Mouse (Mus musculus) forelimb bud, embryonic 11.5 days (tissue): ENCODE measurements around the gene Setd6.
A peak's percentile ranks its signal among the peaks of the same experiment; 100 is the strongest.

Source experiments
- DNase-seq: peaks from one replicate; pipeline ENCODE4 v3.0.0-alpha.2; 2012; ENCODE audit warnings: low read depth, low spot score

Gene Setd6

DNA sequence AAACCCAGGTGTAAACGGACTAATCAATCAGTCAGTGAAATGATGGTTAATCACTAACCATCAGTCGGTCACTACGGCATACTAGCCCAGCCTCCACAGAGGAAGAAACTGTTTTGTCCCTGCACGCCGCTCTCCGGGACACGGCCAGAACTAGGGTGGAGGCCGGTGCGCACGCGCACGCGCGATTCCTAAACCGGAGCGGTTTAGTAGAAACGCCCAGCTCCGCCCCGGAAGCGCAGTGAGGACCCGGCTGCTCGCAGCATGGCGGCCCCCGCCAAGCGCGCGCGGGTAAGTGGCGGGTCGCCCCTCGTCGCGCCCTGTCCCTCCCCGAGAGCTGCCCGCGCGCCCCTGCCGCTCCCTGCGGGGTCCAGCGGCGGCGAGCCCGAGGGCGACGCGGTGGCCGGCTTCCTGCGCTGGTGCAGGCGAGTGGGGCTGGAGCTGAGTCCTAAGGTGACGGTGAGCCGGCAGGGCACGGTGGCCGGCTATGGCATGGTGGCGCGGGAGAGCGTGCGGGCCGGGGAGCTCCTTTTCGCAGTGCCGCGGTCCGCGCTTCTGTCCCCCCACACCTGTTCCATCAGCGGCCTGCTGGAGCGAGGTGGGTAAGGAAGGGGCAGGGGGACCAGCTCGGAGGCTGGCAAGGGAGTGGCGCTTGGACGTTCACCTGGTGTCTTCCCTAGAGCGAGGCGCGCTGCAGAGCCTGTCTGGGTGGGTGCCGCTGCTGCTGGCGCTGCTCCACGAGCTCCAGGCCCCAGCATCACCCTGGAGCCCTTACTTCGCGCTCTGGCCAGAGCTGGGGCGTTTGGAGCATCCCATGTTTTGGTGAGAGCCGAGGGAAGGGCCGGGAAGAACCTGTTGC, at the start of gene Setd6:
TSS of gene Setd6 (plus strand) at position 206 of the 856 bp plus-strand sequence.
- DNase-seq, result peak; percentile 86

DNA sequence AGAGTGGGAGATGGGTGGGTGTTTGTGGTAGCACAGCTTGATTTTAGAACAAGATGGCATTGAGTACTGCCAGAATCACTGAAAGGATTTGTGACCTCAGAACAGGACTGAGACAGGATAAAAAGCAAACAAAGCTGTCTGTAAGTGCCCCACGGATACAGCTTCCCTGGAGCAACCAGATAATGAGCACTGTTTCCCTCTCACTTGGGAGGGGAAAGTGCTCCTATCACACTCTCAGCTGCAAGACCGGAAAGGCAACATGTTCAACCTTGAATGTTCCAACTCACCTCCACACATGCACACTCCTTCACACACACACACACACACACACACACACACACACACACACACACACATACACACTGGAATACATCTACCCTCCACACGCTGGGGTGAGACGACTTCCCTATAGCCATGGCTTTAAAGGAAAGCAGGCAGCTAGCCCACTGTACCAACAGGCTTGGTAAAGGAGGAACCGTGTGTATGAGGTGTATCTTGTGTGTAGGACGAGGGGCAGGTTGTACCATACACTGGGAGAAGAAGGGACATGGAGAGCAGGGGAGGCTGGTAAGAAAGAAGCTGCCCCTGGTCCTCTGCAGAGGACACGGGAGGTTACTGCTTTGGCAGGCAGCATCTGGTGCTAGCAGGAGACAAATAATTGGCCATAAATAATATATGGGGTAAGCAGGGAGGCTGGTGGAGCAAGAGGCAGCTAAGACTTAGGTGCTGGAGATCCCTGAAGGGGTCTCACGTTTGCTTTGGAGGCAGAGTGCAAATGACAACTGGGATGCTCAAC, 47.3 kb upstream of the Setd6 start:
- no peak for DNase-seq

DNA sequence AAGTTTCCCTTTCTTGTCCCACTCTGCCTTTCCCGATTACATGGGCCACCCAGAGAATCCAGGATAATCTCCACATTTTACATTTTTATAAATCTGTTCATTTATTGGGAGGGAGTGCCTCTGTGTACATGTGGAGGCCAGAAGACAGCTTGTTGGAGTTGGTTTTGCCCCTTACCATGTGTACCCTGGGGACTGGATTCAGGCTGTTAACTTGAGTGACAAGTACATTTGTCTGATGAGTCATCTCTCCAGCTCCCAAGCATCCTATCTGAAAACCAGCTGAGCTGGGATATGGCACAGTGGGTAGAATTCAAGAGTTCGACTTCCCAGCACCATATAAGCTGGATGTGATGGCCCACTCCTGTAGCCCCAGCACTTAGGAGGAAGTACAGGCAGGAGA, 45.7 kb upstream of the Setd6 start:
- no peak for DNase-seq

DNA sequence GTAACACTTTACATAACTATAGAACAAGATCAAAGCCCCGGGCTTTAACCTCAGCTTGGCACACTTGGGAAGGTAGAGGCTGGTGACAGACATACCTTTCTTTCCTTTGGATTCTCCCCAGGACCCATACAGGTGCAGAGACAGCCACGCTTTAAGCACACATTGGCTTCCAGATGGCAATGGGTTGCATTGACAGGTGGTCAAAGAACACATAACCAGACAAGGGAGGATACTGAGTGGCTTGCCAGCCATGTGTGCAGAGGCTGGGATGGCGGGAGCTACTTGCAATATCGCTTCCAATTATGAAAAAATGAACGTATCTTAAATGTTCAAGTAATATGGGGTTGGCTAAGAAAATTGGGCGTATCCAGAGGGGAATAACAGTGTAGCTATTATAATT, 43.8 kb upstream of the Setd6 start:
- DNase-seq, result no peak

DNA sequence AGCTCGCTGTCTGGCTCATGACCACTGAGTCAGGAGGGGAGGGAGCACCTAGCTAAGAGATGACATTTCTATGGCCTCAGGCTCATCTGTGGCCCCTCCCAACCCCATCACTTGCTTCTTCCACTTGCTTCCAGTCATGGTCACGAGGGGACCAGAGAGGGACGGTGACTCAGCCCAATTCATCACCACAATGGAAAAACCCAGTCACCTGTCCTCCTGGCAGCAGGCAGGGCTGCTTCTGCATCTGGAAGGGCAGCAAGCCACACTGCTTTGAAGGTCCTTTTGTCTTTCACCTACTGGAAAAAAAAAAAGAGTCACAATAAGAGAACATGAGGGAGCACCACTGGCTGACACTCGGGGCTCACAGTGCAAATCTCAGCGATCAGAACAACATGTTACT, 42.9 kb upstream of the Setd6 start:
- no peak for DNase-seq

DNA sequence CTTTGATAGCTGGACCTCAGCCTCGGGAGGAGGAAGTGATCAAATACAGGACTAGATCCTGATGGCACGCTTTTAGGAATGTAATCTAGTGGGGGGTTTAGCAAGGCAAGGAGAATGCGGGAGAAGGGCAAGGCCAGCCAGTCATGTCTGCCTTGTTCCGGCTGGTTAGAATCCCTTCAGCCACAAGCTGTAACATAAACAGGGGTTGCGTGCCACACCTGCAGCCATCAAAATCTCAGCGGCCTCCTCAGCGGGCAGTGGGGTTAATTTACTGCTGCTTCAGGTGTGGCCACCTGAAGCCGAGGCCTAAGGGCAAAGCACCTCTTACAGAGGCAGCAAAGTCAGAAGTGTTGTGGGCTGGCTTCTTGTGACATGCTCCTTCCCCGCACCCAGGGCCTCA, 39.0 kb upstream of the Setd6 start, which contains the start of gene Ndrg4:
TSS of gene Ndrg4 (plus strand) at position 350 of the 400 bp plus-strand sequence.
- no peak for DNase-seq

DNA sequence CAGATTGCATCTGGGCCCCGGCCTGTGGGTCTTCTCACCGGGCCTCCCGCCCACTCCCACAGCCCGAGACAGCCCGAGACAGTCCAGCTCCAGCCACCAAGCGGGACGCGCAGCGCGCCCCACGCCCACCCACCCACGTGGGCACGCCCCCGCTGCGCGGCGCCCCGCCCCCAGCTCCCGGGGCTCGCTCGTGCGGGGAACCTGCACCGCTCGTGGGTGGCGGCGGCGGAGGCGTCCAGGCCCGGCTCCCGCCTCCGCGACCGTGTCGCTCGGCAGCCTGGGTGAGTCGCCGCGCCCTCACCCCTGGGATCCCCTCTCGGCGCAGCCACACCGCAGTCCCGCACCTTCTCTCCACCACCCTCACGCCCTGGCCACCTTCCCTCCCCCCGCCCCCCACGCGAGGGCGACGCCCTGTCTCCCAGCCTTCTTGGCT, 38.1 kb upstream of the Setd6 start:
- no peak for DNase-seq

DNA sequence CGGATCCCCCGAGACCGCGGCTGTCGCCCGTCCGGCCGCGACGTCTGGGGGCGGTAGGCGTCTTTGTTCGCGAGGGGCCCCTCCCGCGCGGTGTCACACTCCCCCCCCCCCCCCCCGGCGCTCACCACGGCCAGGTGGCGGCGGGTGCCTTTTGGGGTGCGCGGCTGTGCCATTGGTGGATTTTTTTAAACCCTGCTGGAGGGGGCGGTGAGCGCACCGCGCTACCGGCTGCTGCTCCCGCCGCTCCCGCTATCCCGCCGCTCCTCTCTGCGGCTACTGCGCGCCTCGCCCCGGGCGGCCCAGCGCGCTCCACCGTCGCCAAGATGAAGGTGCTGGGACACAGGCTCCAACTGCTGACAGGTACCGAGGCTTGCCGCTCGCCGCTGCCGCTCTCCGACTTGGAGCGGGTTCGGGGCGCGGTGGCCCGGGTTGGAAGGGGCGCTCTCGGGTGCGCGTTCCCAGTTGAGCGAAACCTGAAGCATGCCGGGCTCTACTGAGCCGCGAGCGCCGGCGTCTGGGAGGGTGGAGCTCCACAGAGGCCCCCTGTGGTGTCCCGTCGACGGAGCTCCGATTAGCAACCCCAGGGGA, 37.6 kb upstream of the Setd6 start:
- DNase-seq, result no peak

DNA sequence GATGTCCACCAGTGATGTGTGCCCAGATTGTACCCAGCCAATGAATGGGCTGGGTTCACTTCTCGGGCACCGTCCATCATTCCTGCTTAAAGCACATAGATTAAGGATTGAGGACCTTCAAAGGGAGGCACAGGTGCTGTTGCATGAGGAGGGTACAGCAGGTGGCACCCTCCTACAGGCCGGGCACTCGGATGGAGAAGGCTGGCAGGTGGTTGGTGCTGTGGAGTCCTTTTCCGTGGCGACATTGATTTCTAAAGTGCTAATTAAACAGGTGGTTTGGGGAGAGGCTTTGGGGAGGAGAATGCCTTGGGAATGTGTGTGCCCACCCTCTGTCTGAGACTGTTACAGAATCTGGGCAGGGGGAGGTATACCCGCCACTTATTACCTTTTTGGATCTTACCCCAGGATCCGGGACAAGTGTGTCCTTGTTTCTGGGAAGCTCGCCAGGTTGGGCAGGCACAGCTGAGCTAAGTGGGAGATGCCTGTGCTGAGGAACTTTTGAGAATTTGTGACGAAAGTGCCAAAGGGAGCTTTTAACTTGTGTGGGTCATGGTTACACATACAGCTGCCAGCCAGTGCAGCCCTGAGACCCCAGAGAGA, 27.5 kb upstream of the Setd6 start:
- DNase-seq, result no peak

DNA sequence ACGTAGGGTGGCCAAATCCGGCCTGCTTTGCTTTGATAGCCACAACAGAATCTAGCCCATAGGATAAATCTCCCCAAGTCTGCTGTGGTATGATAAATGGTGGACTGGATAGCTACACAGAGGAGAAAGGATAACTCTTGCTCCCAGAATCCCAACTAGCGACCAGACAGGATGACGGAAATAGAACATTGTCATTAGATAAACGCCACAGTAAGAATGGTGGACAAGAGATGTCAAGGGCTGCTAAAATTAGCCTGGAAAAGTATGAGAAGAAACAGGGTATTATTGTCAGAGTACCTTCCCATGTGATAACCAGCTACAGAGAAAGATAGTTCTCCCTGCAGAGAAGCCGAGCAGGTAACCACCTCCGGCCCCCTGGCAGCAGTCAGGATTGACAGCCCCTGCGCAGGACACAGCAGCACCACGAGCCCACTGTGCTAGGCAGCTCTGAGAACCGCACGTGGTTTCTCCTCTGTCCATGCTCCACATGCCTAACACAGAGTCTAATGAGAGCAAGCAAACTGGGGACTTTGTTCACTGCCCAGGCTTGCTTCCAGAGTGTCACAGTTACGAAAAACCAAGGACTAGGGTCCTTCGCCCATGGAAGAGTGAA, 24.6 kb upstream of the Setd6 start:
- DNase-seq, result no peak

DNA sequence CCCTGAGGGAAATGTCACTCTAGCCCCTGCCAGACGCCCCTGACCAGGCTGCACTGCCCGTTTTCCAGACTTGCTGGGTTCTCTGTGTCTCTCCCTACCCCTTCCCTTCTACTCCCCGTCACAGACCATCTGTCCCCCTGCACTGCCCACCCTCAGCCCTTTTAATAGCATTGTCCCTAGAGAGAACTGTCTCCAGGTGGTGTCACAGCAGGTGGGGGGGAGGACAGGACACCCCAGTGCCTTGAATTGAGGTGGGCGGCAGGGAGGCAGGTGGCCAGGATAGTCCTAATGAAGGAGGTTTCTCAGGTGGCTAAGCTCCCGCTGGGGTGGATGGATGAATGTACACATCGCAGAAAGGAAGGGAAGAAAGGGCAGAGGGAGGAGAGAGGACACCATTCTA, 21.1 kb upstream of the Setd6 start:
- no peak for DNase-seq

DNA sequence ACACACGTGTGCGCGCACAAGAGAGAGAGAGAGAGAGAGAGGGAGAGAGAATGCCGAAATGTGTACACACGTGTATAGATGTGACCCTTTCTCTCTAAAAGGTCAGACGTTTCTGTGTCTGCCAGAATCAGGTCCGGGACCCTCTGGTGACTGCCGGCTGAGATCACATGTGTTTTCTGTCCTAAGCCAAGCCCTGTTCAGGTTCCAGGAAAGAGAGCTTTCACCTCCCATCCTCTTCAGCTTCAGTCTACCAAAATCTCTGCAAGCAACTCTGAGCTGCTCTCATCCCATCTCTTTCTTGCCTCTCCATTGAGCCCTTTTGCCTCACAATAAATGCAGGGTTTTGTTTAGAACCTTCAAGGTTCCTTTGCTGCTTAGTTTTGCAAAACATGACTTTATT, 19.0 kb upstream of the Setd6 start:
- DNase-seq, result no peak

DNA sequence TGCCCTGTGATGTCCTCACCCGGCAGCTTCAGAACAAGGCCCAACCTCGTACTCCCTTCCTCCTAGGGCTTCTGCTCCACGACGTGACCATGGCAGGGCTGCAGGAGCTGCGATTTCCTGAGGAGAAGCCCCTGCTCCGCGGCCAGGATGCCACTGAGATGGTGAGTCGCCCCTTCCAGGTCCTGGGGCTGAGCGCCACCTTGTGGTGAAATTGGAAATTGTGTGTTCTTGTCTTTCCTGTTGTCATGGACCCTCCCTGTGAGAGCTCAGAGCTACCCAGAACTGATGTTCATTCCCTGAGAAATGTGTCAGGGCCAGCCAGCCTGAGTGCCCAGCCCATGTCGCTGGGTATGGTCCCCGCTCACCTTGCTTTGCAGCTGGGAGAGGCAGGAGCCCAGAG, 18.6 kb upstream of the Setd6 start:
- peak; percentile 91 for DNase-seq

DNA sequence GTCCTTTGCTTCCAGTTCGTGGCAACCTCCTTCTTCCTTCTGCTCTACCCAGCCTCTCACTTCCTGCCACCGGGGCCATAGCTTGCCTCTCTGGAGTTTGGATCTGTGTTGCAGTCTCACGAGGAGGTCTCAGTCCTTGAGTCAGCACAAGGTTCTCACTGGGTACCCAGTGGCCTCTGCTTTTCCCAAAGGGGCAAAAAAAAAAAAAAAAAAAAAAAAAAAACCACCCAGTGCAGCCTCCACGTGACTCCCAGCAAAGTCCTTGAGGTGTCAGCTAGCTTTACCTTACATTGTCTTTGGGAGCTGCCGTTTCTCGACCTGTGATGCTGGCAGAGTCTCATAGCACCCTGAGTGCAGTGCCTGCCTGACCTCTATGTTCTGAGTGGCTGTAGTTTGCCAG, 17.5 kb upstream of the Setd6 start:
- no peak for DNase-seq

DNA sequence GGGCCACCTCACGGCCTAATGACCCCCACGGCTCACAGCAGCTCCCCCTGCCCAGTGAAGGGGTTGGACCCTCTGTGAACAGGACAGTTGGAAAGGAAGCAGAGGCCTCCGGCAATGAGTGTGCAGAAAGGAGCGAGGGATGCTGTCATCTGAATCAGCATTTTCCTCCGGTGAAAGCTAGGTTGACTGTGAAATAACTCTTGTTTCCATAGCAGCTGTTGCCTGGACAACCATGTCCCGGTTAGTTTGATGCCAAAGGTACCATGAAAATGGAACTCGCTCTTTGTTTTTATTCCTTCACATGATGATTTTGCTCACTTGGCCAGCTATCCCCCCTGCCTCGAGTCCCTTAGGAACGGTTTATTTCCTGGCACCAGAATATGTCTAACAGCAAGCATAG, 15.4 kb upstream of the Setd6 start:
- no peak for DNase-seq

DNA sequence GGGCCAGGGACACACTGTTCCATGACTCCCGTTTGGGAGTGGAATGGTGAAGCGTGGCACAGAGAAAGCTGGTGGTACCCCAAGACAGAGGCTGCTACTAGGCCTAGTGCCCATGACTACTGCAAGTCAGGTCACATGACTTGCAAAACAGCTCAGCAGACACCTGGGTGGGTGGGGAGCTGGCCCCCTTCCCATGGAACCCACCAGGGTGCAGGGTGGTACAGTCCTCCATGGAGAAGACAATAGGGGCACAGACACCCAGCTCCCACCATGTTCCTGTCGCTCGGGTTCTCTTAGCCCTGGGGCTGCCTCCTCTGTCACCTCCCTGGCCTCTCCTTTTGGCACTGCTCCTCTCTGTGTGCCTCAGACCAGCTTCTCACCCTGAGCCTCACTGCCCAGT, 13.9 kb upstream of the Setd6 start:
- no peak for DNase-seq

DNA sequence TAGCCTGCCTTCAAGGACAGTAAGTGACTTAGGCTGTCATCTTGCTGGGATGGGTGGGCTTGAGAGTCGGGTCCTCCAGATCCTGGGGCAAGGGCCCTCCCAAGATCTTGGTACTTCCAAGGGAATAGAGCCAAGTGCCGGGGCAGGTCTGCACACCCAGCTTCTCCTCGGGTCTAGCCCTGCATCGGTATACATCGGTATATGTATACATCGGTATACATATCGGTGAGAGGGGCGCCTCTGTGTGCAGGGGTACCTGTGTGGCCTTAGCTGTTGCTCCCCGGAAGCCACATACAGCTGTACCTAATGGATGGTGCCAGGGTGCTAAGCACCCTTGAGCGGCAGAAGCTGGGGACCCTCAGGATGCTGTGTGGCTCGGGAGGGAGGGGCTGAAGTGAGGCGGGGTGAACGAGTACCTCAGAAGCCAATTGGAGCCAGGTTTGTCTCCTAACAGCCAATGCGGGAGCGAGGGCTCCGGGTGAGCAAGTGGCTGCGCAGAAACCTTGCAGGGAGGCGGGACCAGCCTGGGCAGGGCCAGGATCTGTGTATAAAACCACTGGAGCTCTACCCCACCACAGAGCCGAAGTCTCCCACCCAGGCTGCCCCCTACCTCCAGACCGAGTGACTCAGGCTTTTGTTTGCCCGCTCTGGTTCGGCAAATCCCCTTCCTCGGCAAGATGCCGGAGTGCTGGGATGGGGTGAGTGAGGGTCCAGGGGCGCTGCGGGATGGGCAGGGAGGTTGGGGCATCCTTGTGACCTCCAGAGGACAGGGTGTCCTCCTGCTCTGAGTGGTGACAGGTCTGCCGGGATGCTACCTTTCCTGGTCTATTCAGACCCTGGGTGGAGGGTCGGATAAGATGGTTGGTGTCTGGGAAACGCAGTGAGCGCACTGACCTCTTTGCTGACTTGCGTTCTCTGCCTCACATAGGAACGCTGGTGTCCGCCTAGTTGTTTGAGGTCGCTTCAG, 12.9 kb upstream of the Setd6 start:
- DNase-seq, result peak; percentile 88

DNA sequence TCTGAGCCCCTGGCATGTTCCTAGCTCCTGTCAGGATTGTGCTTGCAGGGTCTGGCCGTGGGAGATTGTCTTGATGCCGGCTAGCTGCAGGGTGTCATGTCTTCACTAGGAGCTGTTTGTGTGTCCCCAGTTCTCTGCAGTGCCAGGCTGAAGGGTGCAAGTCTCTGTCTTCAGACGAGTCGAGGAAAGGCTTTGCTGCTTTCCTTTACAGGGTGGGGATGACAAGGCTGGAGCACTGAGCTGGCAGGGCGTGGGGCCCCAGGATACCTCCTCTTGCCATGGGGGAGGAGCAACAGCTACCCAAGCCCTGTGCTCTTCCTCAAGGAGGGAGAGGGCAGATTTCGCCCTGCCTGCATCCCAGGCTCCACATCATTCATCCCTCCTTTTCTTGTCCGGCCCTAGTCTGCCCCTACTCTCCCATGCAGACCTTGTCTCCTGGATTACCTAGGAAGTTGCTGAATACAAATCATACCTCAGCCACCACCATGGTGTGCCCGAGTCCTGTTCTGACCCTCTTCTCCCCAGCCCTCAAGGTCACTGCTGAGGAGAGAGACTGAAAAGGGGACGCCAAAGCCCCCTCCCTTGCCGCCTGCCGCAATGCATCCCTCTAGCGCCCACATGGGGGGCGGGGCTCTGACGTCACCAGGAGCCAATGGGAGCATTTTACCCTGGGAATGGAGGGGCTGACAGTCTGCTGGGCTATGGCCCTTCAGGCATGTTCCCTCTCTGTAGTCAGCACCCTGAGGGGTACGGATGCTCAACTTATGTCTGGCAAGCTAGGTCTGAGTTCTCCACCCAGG, 12.0 kb upstream of the Setd6 start:
- peak; percentile 42 for DNase-seq

DNA sequence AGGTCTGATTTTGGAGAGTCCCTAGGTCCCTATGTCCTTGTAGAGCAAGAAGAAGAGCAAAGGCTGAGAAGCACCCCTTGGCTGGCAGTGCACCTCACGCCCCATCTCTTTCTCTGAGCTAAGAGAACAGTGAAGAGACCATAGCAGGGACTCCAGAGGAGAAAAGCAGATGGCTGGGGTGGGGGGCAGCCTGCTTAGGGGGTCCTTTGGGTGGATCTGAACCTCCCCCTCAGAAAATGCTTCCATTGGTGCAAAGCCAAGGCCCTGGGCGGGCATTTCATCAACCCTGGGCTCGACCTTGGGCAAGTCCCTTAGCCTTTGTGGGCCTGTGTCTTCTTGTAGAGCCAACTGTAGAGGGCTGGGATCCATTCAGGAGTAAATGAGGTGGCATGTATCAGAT, 11.1 kb upstream of the Setd6 start:
- no peak for DNase-seq

DNA sequence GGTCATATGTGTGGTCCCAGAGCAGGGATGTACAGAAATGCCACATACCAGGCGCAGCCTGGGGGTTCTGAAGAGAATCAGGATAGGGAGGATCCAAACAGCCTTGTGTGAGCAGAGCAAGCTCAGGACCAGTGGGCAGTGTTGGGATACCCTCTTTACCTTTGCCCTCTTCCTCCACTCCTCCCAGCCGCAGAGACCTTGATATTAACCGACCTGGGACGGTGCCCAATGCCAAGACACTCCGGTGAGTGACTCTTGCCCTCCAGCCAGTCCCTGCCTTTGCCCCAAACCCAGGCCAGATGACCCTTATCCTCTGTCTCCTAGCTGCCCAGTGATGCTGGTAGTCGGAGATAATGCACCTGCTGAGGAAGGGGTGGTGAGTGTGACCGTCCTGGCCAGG, 6.1 kb upstream of the Setd6 start:
- no peak for DNase-seq
